13 mouse cellular contexts compared by ENCODE assay signal in genomic region chr8:92822386-92822785, GRCm38 (mm10).
"Had no signal": no experiment of that assay in that cellular context is flagged by ENCODE, and none has a peak within 500 bp of the region (broad histone marks: within the 10 kb centered on the region; RNA-seq: fewer than 3 reads in every experiment).

No protein-coding gene starts in this region.

- ATAC-seq: intestine, embryonic 16.5 days; midbrain, embryonic 13.5 days had no signal

- H3K36me3 ChIP-seq: limb, embryonic 10.5 days; liver, embryonic 15.5 days; lung, embryonic 15.5 days; midbrain, embryonic 13.5 days; neural tube, embryonic 15.5 days had no signal

- H3K27ac ChIP-seq: left cerebral cortex, adult 2 months; limb, embryonic 10.5 days; liver, embryonic 15.5 days; lung, embryonic 15.5 days; macrophage; midbrain, embryonic 13.5 days; neural tube, embryonic 15.5 days had no signal

- H3K4me3 ChIP-seq: left cerebral cortex, adult 2 months; limb, embryonic 10.5 days; liver, embryonic 15.5 days; lung, embryonic 15.5 days; midbrain, embryonic 13.5 days; myocyte; neural tube, embryonic 15.5 days had no signal

- DNase-seq: kidney, adult 8-10 months; kidney, postnatal 25 days; lung, postnatal 14 days; thymus, postnatal 14 days had no signal

- H3K4me1 ChIP-seq: liver, embryonic 15.5 days had no signal

- H3K9ac ChIP-seq: liver, embryonic 15.5 days; lung, embryonic 15.5 days; midbrain, embryonic 13.5 days; neural tube, embryonic 15.5 days had no signal
